Mouse (Mus musculus) mature B cell (primary cell): ENCODE data around the gene Uqcc3.
"Not testable (repeated sequence)": the region's sequence is repeated elsewhere in the genome, so short reads cannot be mapped to it uniquely, and the experiment has no call there.

Experiments used
- in situ Hi-C: fragments of 300-500 bp; cut with MboI; formaldehyde crosslinking; loops from 2 replicates; pipeline ENCODE4 v1.14.3; 2019

The Uqcc3 gene

GRCm38 (mm10) chr19:8895397-8895960, 14.8 kb upstream of the Uqcc3 start:
- in situ Hi-C loops: no loop called here

- in situ Hi-C loops: no loop called here
Observed at GRCm38 (mm10) chr19:8892829-8893766, 12.4 kb upstream of the Uqcc3 start, which contains the start of gene Ints5. Ints5 (plus strand) TSS chr19:8893005.

- in situ Hi-C loops: no loop called here
Observed at GRCm38 (mm10) chr19:8888511-8889385, 8.0 kb upstream of the Uqcc3 start, which contains the start of the genes 1810009A15Rik and Gm49416. 1810009A15Rik (plus strand) TSS chr19:8888853. Gm49416 (plus strand) TSS chr19:8888926.

- in situ Hi-C loops: no loop called here
Observed at GRCm38 (mm10) chr19:8887585-8888463, 7.1 kb upstream of the Uqcc3 start.

- in situ Hi-C loops: no loop called here
Observed at GRCm38 (mm10) chr19:8886916-8887584, 6.3 kb upstream of the Uqcc3 start.

- in situ Hi-C loops: no loop called here
Observed at GRCm38 (mm10) chr19:8883616-8884015, 2.9 kb upstream of the Uqcc3 start, which contains the start of the genes Lbhd1 and Gm49403. Lbhd1 (plus strand) TSS chr19:8883732. Gm49403 (plus strand) TSS chr19:8883930.

GRCm38 (mm10) chr19:8881034-8881392, 290 bp upstream of the Uqcc3 start:
- in situ Hi-C loops: no loop called here

- in situ Hi-C loops: no loop called here
Observed at GRCm38 (mm10) chr19:8875031-8875430, 5.7 kb downstream of the Uqcc3 start.

- in situ Hi-C loops: no loop called here
Observed at GRCm38 (mm10) chr19:8872266-8872840, 8.4 kb downstream of the Uqcc3 start.

- in situ Hi-C loops: no loop called here
Observed at GRCm38 (mm10) chr19:8871267-8872186, 9.2 kb downstream of the Uqcc3 start, which contains the start of gene Ubxn1. Ubxn1 (plus strand) TSS chr19:8871496.

GRCm38 (mm10) chr19:8870838-8871237, 9.9 kb downstream of the Uqcc3 start:
- in situ Hi-C loops: no loop called here

GRCm38 (mm10) chr19:8870381-8870780, 10.3 kb downstream of the Uqcc3 start:
- in situ Hi-C loops: not testable (repeated sequence)

- in situ Hi-C loops: no loop called here
Observed at GRCm38 (mm10) chr19:8864265-8864664, 16.5 kb downstream of the Uqcc3 start.

GRCm38 (mm10) chr19:8859018-8859417, 21.7 kb downstream of the Uqcc3 start:
- in situ Hi-C loops: no loop called here

- in situ Hi-C loops: no loop called here
Observed at GRCm38 (mm10) chr19:8857689-8858088, 23.0 kb downstream of the Uqcc3 start.

GRCm38 (mm10) chr19:8853117-8853516, 27.6 kb downstream of the Uqcc3 start:
- in situ Hi-C loops: loop anchor here (5.0 kb wide), 1 partner anchor 259 kb away; no protein-coding TSS in a partner anchor

- in situ Hi-C loops: loop anchor here (5.0 kb wide), 1 partner anchor 260 kb away; no protein-coding TSS in a partner anchor
Observed at GRCm38 (mm10) chr19:8852236-8852928, 28.3 kb downstream of the Uqcc3 start.

- in situ Hi-C loops: loop anchor here (5.0 kb wide), 1 partner anchor 261 kb away; no protein-coding TSS in a partner anchor
Observed at GRCm38 (mm10) chr19:8851639-8852038, 29.1 kb downstream of the Uqcc3 start.
